Mouse (Mus musculus) heart, postnatal 0 days (tissue): ENCODE data around the gene Suds3.

Experiments used
- CTCF ChIP-seq: IDR thresholded peaks from 2 replicates; pipeline ENCODE4 v1.5.1; 2016; ENCODE audit warnings: antibody characterized with exemption, control low read depth, low read depth
- EP300 ChIP-seq: IDR thresholded peaks from 2 replicates; pipeline ENCODE4 v1.6.1; 2016; ENCODE audit warnings: antibody characterized with exemption, low read depth

GRCm38 (mm10) chr5:117137011-117137410 is 21.1 kb upstream of the Suds3 start:
- TF ChIP-seq EP300 (no peak), CTCF (no peak)
